ENCODE assay signal across 8 mouse cellular contexts in the genomic region with DNA sequence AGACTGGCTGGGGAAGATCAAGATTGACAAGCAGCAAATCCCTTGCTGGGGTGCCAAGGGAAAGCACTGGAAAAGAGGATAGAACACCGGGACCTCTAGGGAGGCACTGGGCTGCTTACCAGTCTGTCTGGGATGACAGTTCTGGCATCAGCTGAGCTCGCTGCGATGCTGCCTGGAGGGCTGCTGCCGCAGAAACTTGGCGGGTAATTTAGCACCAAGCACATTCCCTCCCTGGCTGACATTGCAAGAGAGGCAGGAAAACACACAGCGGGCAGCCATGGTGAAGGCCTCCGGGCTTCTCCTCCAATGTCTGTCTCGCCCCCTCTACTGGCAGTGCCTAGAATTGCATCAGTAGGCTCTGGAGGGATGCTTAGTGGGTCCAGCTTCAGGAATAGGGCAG. TPM values are rescaled to one million over a fixed set of nuclear protein-coding genes. Genes with fewer than 3 reads are reported as not detected.
DNase-seq lines count a peak whose midpoint lies in the region; ATAC-seq and TF ChIP-seq lines count a peak whose summit lies in the region.

No protein-coding gene starts in this region.

- TF ChIP-seq POLR2A in cortical plate, adult 2 months (IDR thresholded peaks at IDR 0.05; ENCODE audit: extremely low read depth, insufficient read depth, low read length): no peak

- no peak overlapping the region for H3K27ac ChIP-seq in cortical plate, adult 2 months (ENCODE audit: insufficient read depth, low read length)

- no peak overlapping the region for H3K4me3 ChIP-seq in cortical plate, adult 2 months (ENCODE audit: insufficient read depth, low read length)

- H3K4me1 ChIP-seq in cortical plate, adult 2 months (ENCODE audit: control insufficient read depth, insufficient read depth, low read length): no peaks in the 10 kb centered on the region

- ATAC-seq in megakaryocyte progenitor cell, adult 5-6 weeks (replicated peaks; ENCODE audit: poor library complexity): peak; percentile 99

- peak; percentile 89 for DNase-seq in ZHBTc4 (ENCODE audit: low read depth, low spot score)
- DNase-seq in gastrocnemius, postnatal 10 days: peak; percentile 69
- DNase-seq in induced T-regulatory cell, adult 2 months (ENCODE audit: low read depth): peak; percentile 71
- peak; percentile 50 to 55 for DNase-seq in left cerebral cortex, adult 8-10 months (ENCODE audit: low spot score in 2 of 2)
- DNase-seq in right cerebral cortex, postnatal 36 days (ENCODE audit: low spot score in 2 of 2): peak; percentile 58 to 62
- peak; percentile 65 for DNase-seq in yolk sac, embryonic 10.5 days (ENCODE audit: low spot score)

- TF ChIP-seq CTCF in cortical plate, adult 2 months (IDR thresholded peaks at IDR 0.05; ENCODE audit: extremely low read depth, insufficient read depth, low read length): peak; percentile 72

RNA-seq across cellular contexts. Expression of a gene that starts 51.0 kb away (rescaled TPM):
- polyA plus RNA-seq in cortical plate, adult 2 months (2012; rRNA removed): 25.7 and 27.8 TPM in 2 replicates
- 1 to 10 TPM; 5.0 to 6.3 TPM for total RNA-seq in gastrocnemius, postnatal 10 days (2021)
- total RNA-seq in left cerebral cortex, adult 8-10 months (2022): 10 to 100 TPM; 14.6 to 17.8 (median 15.5) TPM
- total RNA-seq in megakaryocyte progenitor cell, adult 5-6 weeks (2015): 22.0 and 29.3 TPM in 2 replicates
- total RNA-seq in megakaryocyte progenitor cell, adult 5-6 weeks (2017): 16.1 and 17.8 TPM in 2 replicates
